Mouse (Mus musculus) cortical plate, adult 2 months (tissue): Measurements from ENCODE around the gene Usp44. TPM values are rescaled to one million over a fixed set of nuclear protein-coding genes. Genes with fewer than 3 reads are reported as not detected.

Experiments used
- H3K27ac ChIP-seq: fragments of 200-500 bp; 2 replicates; pipeline ENCODE4 v1.5.1; 2012; ENCODE audit warnings: low read length, control low read depth, inconsistent platforms; ENCODE audit not compliant: insufficient read depth
- H3K4me1 ChIP-seq: fragments of 200-500 bp; 2 replicates; pipeline ENCODE4 v1.6.1; 2011; ENCODE audit warnings: low read length; ENCODE audit not compliant: control insufficient read depth, insufficient read depth
- H3K4me3 ChIP-seq: fragments of 200-500 bp; 2 replicates; pipeline ENCODE4 v1.5.1; 2011; ENCODE audit warnings: mild to moderate bottlenecking, low read length, control low read depth; ENCODE audit not compliant: insufficient read depth
- CTCF ChIP-seq: fragments of 200-500 bp; IDR thresholded peaks from 2 replicates; pipeline ENCODE4 v1.5.1; 2011; ENCODE audit warnings: mild to moderate bottlenecking, control low read depth, low read length; ENCODE audit not compliant: insufficient read depth; ENCODE audit errors: extremely low read depth
- POLR2A ChIP-seq: fragments of 200-500 bp; IDR thresholded peaks from 2 replicates; pipeline ENCODE4 v1.6.1; 2011; ENCODE audit warnings: mild to moderate bottlenecking, low read length, control low read depth; ENCODE audit not compliant: insufficient read depth; ENCODE audit errors: extremely low read depth
- polyA plus RNA-seq: library from polyadenylated mRNA; depleted of rRNA; stranded (reverse); fragments of >200 nt; gene quantifications from 2 replicates; pipeline ENCODE4 v1.2.3, GENCODE M21; 2012; rRNA removed

Gene Usp44
- polyA plus RNA-seq, 1 experiment: not detected

- TF ChIP-seq CTCF (no peak), POLR2A (no peak)
- no peak overlapping the region for H3K27ac ChIP-seq
- H3K4me1 ChIP-seq: no peaks in the 10 kb centered on the region
- H3K4me3 ChIP-seq: no peak overlapping the region
Observed at GRCm38 (mm10) chr10:93907376-93907775, 76.0 kb downstream of the Usp44 start.

Other genes starting within 250 kb of the Usp44 start
- gene Snrpf, start 241.8 kb upstream of the Usp44 start, polyA plus RNA-seq: 40.4 and 41.6 TPM in 2 replicates
- 4.5 and 5.7 TPM in 2 replicates for gene Ntn4, start 190.9 kb upstream of the Usp44 start, polyA plus RNA-seq
- 100 and 106 TPM in 2 replicates for gene Metap2, start 65.5 kb downstream of the Usp44 start, polyA plus RNA-seq
- 38.9 TPM in 2 replicates for gene Vezt, start 204.3 kb downstream of the Usp44 start, polyA plus RNA-seq
- 5.7 and 5.8 TPM in 2 replicates for gene Fgd6, start 204.4 kb downstream of the Usp44 start, polyA plus RNA-seq